Mouse (Mus musculus): ENCODE data around the gene AC192777.2. TPM values are rescaled to one million over a fixed set of nuclear protein-coding genes. Genes with fewer than 3 reads are reported as not detected.
"Not testable (repeated sequence)": the region's sequence is repeated elsewhere in the genome, so short reads cannot be mapped to it uniquely, and the experiment has no call there.

AC192777.2 gene
- not detected in 2 replicates for polyA plus RNA-seq (2015; fragmentation: Nextera tagmentation; extraction: Ambion mirVana)

DNA sequence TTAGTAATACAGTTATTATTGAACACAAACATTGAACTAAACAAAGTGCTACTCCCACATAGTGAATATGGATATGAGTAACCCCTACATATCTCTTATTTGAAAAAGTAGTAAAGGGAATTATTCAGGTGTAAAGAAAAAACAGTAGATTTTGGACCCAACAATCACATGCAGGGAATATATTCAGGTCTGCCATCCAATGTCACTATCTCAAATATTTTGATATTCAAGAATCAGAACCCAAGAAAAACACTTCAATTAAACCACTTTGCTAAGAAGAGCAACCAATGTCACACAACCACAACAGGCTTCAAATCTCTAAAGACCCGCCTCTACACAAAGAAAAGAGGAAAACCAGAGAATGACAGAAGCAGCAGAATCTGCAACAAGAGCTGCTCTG, at the start of gene AC192777.2:
AC192777.2 (plus strand) TSS at position 301 of the 400 bp plus-strand sequence.
- not testable (repeated sequence) for ATAC-seq (ENCODE audit: low read depth); H3K4me1 ChIP-seq (ENCODE audit: control insufficient read depth, low read depth, low read length); H3K4me3 ChIP-seq (ENCODE audit: low read depth, low read length); H3K36me3 ChIP-seq (ENCODE audit: control insufficient read depth, insufficient read depth); H3K27me3 ChIP-seq (ENCODE audit: control insufficient read depth, insufficient read depth, low read depth, low read length); H3K9ac ChIP-seq (ENCODE audit: low read depth, low read length); H3K4me2 ChIP-seq (ENCODE audit: low read depth, low read length); H3K9me3 ChIP-seq (replicated peaks; ENCODE audit: control insufficient read depth, low read length); H3K27ac ChIP-seq (ENCODE audit: low read length)
- 72% methylated on average over 1 of the region's 1 CpGs for WGBS (ENCODE audit: insufficient replicate concordance)

DNA sequence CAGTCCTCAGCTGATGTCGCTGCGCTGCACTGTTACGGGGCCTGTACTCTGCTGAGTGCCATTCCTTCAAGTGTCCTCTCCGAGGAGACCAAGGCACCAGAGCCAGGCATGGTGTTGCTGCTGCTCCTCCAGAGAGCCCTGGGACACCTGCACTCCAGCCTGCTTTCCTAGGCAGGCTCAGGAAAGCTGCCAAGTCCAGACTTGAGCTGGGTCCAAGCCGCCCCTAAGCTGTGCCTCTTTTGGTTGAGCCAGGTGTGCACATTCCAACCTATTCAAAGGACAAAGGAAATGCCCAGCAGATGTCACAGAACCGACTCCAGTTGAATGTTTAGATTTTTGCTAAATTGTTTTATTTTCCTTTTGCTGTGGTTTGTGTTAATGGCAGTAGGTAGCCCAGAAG, 20.9 kb downstream of the AC192777.2 start:
- not testable (repeated sequence) for H3K27me3 ChIP-seq (ENCODE audit: control insufficient read depth, insufficient read depth, low read depth, low read length); H3K4me3 ChIP-seq (ENCODE audit: low read depth, low read length); H3K9me3 ChIP-seq (replicated peaks; ENCODE audit: control insufficient read depth, low read length); H3K4me1 ChIP-seq (ENCODE audit: control insufficient read depth, low read depth, low read length); H3K36me3 ChIP-seq (ENCODE audit: control insufficient read depth, insufficient read depth); H3K4me2 ChIP-seq (ENCODE audit: low read depth, low read length); ATAC-seq (ENCODE audit: low read depth); H3K27ac ChIP-seq (ENCODE audit: low read length); H3K9ac ChIP-seq (ENCODE audit: low read depth, low read length)
- WGBS (ENCODE audit: insufficient replicate concordance): 69% methylated on average over 6 of the region's 6 CpGs

DNA sequence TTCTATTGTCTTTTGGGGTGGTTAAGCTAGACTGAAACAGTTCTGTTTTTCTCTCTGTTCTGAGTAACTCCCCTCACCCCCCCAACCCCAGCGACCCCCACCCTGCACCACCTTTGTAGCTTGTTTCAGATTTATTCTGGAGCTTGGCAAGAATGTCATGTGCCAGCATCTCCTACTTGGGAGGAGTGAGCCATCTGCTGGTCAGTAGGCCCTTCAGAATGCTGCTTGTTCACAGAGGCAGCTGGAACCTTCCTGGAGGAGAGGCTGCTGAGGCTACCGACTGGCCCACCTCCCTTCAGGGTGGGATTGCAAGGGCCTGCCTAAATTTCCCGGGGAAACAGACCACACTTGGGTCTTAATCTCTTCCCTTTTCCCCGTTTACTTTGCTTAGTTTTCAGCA, 21.6 kb downstream of the AC192777.2 start:
- 34% methylated on average over 4 of the region's 4 CpGs for WGBS (ENCODE audit: insufficient replicate concordance)
- not testable (repeated sequence) for H3K9ac ChIP-seq (ENCODE audit: low read depth, low read length); H3K27me3 ChIP-seq (ENCODE audit: control insufficient read depth, insufficient read depth, low read depth, low read length); H3K4me3 ChIP-seq (ENCODE audit: low read depth, low read length); H3K4me2 ChIP-seq (ENCODE audit: low read depth, low read length); ATAC-seq (ENCODE audit: low read depth); H3K27ac ChIP-seq (ENCODE audit: low read length); H3K9me3 ChIP-seq (replicated peaks; ENCODE audit: control insufficient read depth, low read length); H3K36me3 ChIP-seq (ENCODE audit: control insufficient read depth, insufficient read depth); H3K4me1 ChIP-seq (ENCODE audit: control insufficient read depth, low read depth, low read length)

Small RNA genes lying within 50 kb of the gene (microRNA-seq; reads per million reads assigned to microRNA genes)
- not detected for gene Gm26376

Other genes starting within 250 kb of the AC192777.2 start
- not detected in 2 replicates for gene Esp38, start 144.9 kb upstream of the AC192777.2 start, polyA plus RNA-seq (2015; fragmentation: Nextera tagmentation; extraction: Ambion mirVana)
- not detected in 2 replicates for gene Pgk2, start 113.2 kb downstream of the AC192777.2 start, polyA plus RNA-seq (2015; fragmentation: Nextera tagmentation; extraction: Ambion mirVana)
- not detected in 2 replicates for gene Crisp3, start 146.8 kb downstream of the AC192777.2 start, polyA plus RNA-seq (2015; fragmentation: Nextera tagmentation; extraction: Ambion mirVana)
- gene Crisp1, start 223.8 kb downstream of the AC192777.2 start, polyA plus RNA-seq (2015; fragmentation: Nextera tagmentation; extraction: Ambion mirVana): not detected in 2 replicates